8 mouse cellular contexts compared by ENCODE assay signal in the genomic region with DNA sequence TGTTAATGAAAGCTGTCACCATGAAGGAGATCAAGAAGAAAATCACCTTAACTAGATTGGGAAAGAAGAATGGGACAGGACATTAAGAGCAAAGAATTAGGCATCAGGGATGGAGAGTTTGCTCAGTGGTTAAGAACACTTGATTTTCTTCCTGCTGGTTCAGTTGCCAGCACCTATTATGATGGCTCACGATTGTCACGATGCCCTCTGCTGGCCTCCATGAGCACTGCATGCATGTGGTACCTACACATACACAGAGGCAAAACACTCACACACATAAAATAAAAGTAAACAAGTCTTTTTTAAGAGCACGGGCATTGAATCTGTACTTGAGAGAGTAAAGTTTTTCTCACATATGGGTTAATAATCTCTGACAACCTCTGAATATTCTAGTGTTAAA.
DNase-seq lines count a peak whose midpoint lies in the region; TF ChIP-seq lines count a peak whose summit lies in the region.

No protein-coding gene starts in this region.

- H3K27ac ChIP-seq in small intestine, adult 2 months (ENCODE audit: insufficient read depth, low read depth, low read length): no peak overlapping the region

- intact Hi-C loops in left cerebral cortex, postnatal 14 days (cut with DNase I): loop anchor here (10.0 kb wide), 1 partner anchor 146 kb away; no protein-coding TSS in a partner anchor
- intact Hi-C loops in left cerebral cortex, postnatal 25 days (cut with DNase I): loop anchor here (10.0 kb wide), 1 partner anchor 136 kb away; no protein-coding TSS in a partner anchor

- no peaks in the 10 kb centered on the region for H3K27me3 ChIP-seq in small intestine, adult 2 months (ENCODE audit: control insufficient read depth, insufficient read depth, low read length)

- H3K4me1 ChIP-seq in small intestine, adult 2 months (ENCODE audit: control insufficient read depth, insufficient read depth, insufficient read length, low read length): no peaks in the 10 kb centered on the region

- DNase-seq in cerebellum, postnatal 10 days: peak; percentile 51 to 52
- no peak for DNase-seq in cerebellum, postnatal 36 days
- DNase-seq in left cerebral cortex, postnatal 14 days (ENCODE audit: low spot score in 2 of 2): peak; percentile 17 to 25
- no peak for DNase-seq in left cerebral cortex, postnatal 25 days (ENCODE audit: low spot score in 2 of 2)
- peak; percentile 53 for DNase-seq in adrenal gland, postnatal 10 days
- DNase-seq in induced T-regulatory cell, adult 2 months (ENCODE audit: low read depth): peak; percentile 39
- DNase-seq in yolk sac, embryonic 10.5 days (ENCODE audit: low spot score): no peak

- WGBS in small intestine, adult 2 months: 43% methylated on average over 3 of the region's 3 CpGs

- H3K36me3 ChIP-seq in small intestine, adult 2 months (ENCODE audit: control insufficient read depth, insufficient read depth, low read length): no peaks in the 10 kb centered on the region

- H3K4me3 ChIP-seq in small intestine, adult 2 months (ENCODE audit: low read depth, low read length): no peak overlapping the region

- TF ChIP-seq CTCF in small intestine, adult 2 months (IDR thresholded peaks at IDR 0.05; ENCODE audit: extremely low read depth, insufficient read length, insufficient replicate concordance, low read depth, low read length): peak; percentile 44; the same call in 1 of the 2 replicates

- no peak for TF ChIP-seq POLR2A in small intestine, adult 2 months (IDR thresholded peaks at IDR 0.05; ENCODE audit: low read depth, low read length)

Comparison
In these comparisons a context has a peak if more than half of its experiments do, and no peak if none do; other contexts are left out.
1. DNase-seq: peak in cerebellum, postnatal 10 days (2 of 2), left cerebral cortex, postnatal 14 days (2 of 2), adrenal gland, postnatal 10 days (single experiment) and induced T-regulatory cell, adult 2 months (single experiment); none in cerebellum, postnatal 36 days (0 of 2), left cerebral cortex, postnatal 25 days (0 of 2) and yolk sac, embryonic 10.5 days (single experiment).